Mouse (Mus musculus) kidney, postnatal 0 days (tissue): ENCODE measurements at regions not wholly inside any gene's neighbourhood (a gene's known extent, or its start where the extent isn't known, plus 50 kb on each side); places are given as distances from the start of the nearest gene placed in this dataset.

Experiments used
- ATAC-seq: fragments of 200-750 bp; cut with Nextera tagmentation; replicated peaks from 2 replicates; pipeline ENCODE4 v1.8.0; 2017; ENCODE audit warnings: low read depth, moderate number of reproducible peaks, moderate TSS enrichment, moderate library complexity; ENCODE audit not compliant: low FRiP score
- DNase-seq: peaks from one replicate; pipeline ENCODE4 v3.0.0-alpha.2; 2016; ENCODE audit warnings: low spot score
- H3K27ac ChIP-seq: fragments of 300-500 bp; sonication (generic); 2 replicates; pipeline ENCODE4 v1.5.1; 2014; ENCODE audit warnings: mild to moderate bottlenecking
- H3K27me3 ChIP-seq: fragments of 300-500 bp; sonication (generic); 2 replicates; pipeline ENCODE4 v1.6.1; 2014; ENCODE audit warnings: low read length, mixed read lengths; ENCODE audit not compliant: insufficient read depth
- H3K36me3 ChIP-seq: fragments of 300-500 bp; sonication (generic); 2 replicates; pipeline ENCODE4 v1.6.1; 2014; ENCODE audit warnings: low read length, mixed read lengths; ENCODE audit not compliant: insufficient read depth
- H3K4me1 ChIP-seq: fragments of 300-500 bp; sonication (generic); replicated peaks from 2 replicates; pipeline ENCODE4 v1.6.1; 2014; ENCODE audit warnings: antibody characterized with exemption, low read length, mixed read lengths; ENCODE audit not compliant: insufficient read depth
- H3K4me2 ChIP-seq: fragments of 300-500 bp; sonication (generic); 2 replicates; pipeline ENCODE4 v1.6.1; 2014; ENCODE audit warnings: mild to moderate bottlenecking, low read length, moderate library complexity, mixed read lengths
- H3K4me3 ChIP-seq: fragments of 300-500 bp; sonication (generic); replicated peaks from 2 replicates; pipeline ENCODE4 v1.5.1; 2014; ENCODE audit warnings: low read depth, low read length
- H3K9ac ChIP-seq: fragments of 300-500 bp; sonication (generic); 2 replicates; pipeline ENCODE4 v1.6.1; 2014; ENCODE audit warnings: low read depth, low read length
- H3K9me3 ChIP-seq: fragments of 300-500 bp; sonication (generic); replicated peaks from 2 replicates; pipeline ENCODE4 v1.6.1; 2016; ENCODE audit warnings: low read length, inconsistent platforms, mixed read lengths
- CTCF ChIP-seq: IDR thresholded peaks from 2 replicates; pipeline ENCODE4 v1.5.1; 2016; ENCODE audit warnings: antibody characterized with exemption, low read depth, mild to moderate bottlenecking, moderate library complexity
- WGBS: fragments of 180-500 bp; shearing (Covaris S2); extraction: QIAGEN DNeasy Blood & Tissue Kit; methylation state at CpG from one replicate; pipeline ENCODE4 v1.1.7; 2014; 5-methylcytosine and 5-hydroxymethylcytosine counted together

- no peak for ATAC-seq
- 83% methylated on average over 1 of the region's 1 CpGs for WGBS
- no peaks in the 10 kb centered on the region for H3K36me3 ChIP-seq
- no peak overlapping the region for H3K4me2 ChIP-seq
- no peak for TF ChIP-seq CTCF
- DNase-seq: no peak
- no peaks in the 10 kb centered on the region for H3K4me1 ChIP-seq
- H3K27me3 ChIP-seq: no peaks in the 10 kb centered on the region
- no peak overlapping the region for H3K27ac ChIP-seq
- H3K4me3 ChIP-seq: no peak overlapping the region
- no peaks in the 10 kb centered on the region for H3K9me3 ChIP-seq
- H3K9ac ChIP-seq: no peak overlapping the region
Observed at GRCm38 (mm10) chr2:64706646-64707177, 318.1 kb downstream of the Grb14 start.

- Histone ChIP-seq H3K4me2 (no peak overlapping the region), H3K27me3 (no peaks in the 10 kb centered on the region), H3K9me3 (no peaks in the 10 kb centered on the region), H3K4me3 (no peak overlapping the region), H3K27ac (no peak overlapping the region), H3K4me1 (no peaks in the 10 kb centered on the region), H3K9ac (no peak overlapping the region), H3K36me3 (no peaks in the 10 kb centered on the region)
- TF ChIP-seq CTCF: no peak
- DNase-seq (no peak), ATAC-seq (no peak)
- 67% methylated on average over 1 of the region's 1 CpGs for WGBS
Observed at GRCm38 (mm10) chr2:64695974-64696373, 328.8 kb downstream of the Grb14 start.

- DNase-seq (no peak), ATAC-seq (no peak)
- no peak for TF ChIP-seq CTCF
- Histone ChIP-seq H3K9me3 (no peaks in the 10 kb centered on the region), H3K36me3 (no peaks in the 10 kb centered on the region), H3K4me2 (no peak overlapping the region), H3K27me3 (no peaks in the 10 kb centered on the region), H3K9ac (no peak overlapping the region), H3K27ac (no peak overlapping the region), H3K4me3 (no peak overlapping the region), H3K4me1 (no peaks in the 10 kb centered on the region)
- 89% methylated on average over 1 of the region's 1 CpGs for WGBS
Observed at GRCm38 (mm10) chr2:64691444-64691843, 333.3 kb downstream of the Grb14 start.

GRCm38 (mm10) chr2:64690996-64691395, 333.8 kb downstream of the Grb14 start:
- no peaks in the 10 kb centered on the region for H3K36me3 ChIP-seq
- TF ChIP-seq CTCF: no peak
- H3K4me3 ChIP-seq: no peak overlapping the region
- no peak overlapping the region for H3K27ac ChIP-seq
- 91% methylated on average over 3 of the region's 3 CpGs for WGBS
- ATAC-seq (no peak), DNase-seq (no peak)
- H3K4me2 ChIP-seq: no peak overlapping the region
- no peaks in the 10 kb centered on the region for H3K27me3 ChIP-seq
- no peaks in the 10 kb centered on the region for H3K9me3 ChIP-seq
- H3K4me1 ChIP-seq: no peaks in the 10 kb centered on the region
- H3K9ac ChIP-seq: no peak overlapping the region

GRCm38 (mm10) chr2:64686781-64687180, 338.0 kb downstream of the Grb14 start:
- no peaks in the 10 kb centered on the region for H3K4me1 ChIP-seq
- WGBS: 72% methylated on average over 8 of the region's 8 CpGs
- H3K9me3 ChIP-seq: no peaks in the 10 kb centered on the region
- no peak overlapping the region for H3K9ac ChIP-seq
- no peak overlapping the region for H3K27ac ChIP-seq
- TF ChIP-seq CTCF: no peak
- H3K27me3 ChIP-seq: no peaks in the 10 kb centered on the region
- DNase-seq (no peak), ATAC-seq (no peak)
- H3K4me2 ChIP-seq: no peak overlapping the region
- no peaks in the 10 kb centered on the region for H3K36me3 ChIP-seq
- no peak overlapping the region for H3K4me3 ChIP-seq

GRCm38 (mm10) chr2:64649614-64650013, 375.2 kb downstream of the Grb14 start:
- H3K36me3 ChIP-seq: no peaks in the 10 kb centered on the region
- H3K4me1 ChIP-seq: no peaks in the 10 kb centered on the region
- TF ChIP-seq CTCF: no peak
- no peaks in the 10 kb centered on the region for H3K9me3 ChIP-seq
- no peaks in the 10 kb centered on the region for H3K27me3 ChIP-seq
- no peak overlapping the region for H3K4me3 ChIP-seq
- H3K4me2 ChIP-seq: no peak overlapping the region
- no peak for ATAC-seq
- DNase-seq: peak; percentile 87
- WGBS: 64% methylated on average over 1 of the region's 1 CpGs
- no peak overlapping the region for H3K9ac ChIP-seq
- H3K27ac ChIP-seq: no peak overlapping the region

- Histone ChIP-seq H3K36me3 (no peaks in the 10 kb centered on the region), H3K4me3 (no peak overlapping the region), H3K4me1 (no peaks in the 10 kb centered on the region), H3K27ac (no peak overlapping the region), H3K9ac (no peak overlapping the region), H3K27me3 (no peaks in the 10 kb centered on the region), H3K9me3 (no peaks in the 10 kb centered on the region), H3K4me2 (no peak overlapping the region)
- DNase-seq (no peak), ATAC-seq (no peak)
- 73% methylated on average over 2 of the region's 2 CpGs for WGBS
- TF ChIP-seq CTCF: no peak
Observed at GRCm38 (mm10) chr2:64616931-64617330, 407.9 kb downstream of the Grb14 start.
